Mouse (Mus musculus): ENCODE data around the gene Olfr1346.

DNA sequence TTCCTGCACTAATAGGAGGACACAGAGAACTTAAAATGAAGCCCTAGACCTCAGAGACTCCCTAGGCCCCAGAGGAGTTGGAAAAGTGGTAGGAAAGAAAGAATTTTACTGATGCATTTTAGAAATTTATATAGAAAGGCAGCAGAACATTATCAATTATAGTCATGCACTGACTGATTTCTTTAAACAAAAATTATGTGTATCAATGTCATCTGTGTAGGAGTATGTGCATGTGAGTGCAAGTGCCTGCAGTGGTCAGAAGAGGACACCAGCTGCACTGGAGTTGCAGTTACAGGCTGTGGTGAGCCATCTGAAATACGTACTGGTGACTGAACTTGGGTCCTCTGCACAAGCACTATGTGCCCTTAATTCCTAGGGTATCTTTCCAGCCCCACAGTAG lies 32.8 kb downstream of the Olfr1346 start, which contains the start of gene Olfr1347:
- no peak for TF ChIP-seq FLI1 (IDR thresholded peaks at IDR 0.05; ENCODE audit: low read length)
- TF ChIP-seq GATA1 (IDR thresholded peaks at IDR 0.05; ENCODE audit: borderline replicate concordance, low read length) = no peak

Data from megakaryocyte, embryonic 14.5 days (primary cell).